Mouse (Mus musculus) retina, postnatal 7 days (tissue): ENCODE results near the gene Pcsk4.
"Not testable (repeated sequence)": the region's sequence is repeated elsewhere in the genome, so short reads cannot be mapped to it uniquely, and the experiment has no call there.

Experiments used
- DNase-seq: peaks from one replicate; pipeline ENCODE4 v3.0.0-alpha.2; 2012; ENCODE audit warnings: low read depth, low spot score

Gene Pcsk4

GRCm38 (mm10) chr10:80348244-80348781, 19.0 kb upstream of the Pcsk4 start, which contains the start of gene Adamtsl5:
Adamtsl5 (minus strand) TSS chr10:80348412.
- no peak for DNase-seq

GRCm38 (mm10) chr10:80347514-80347967, 18.2 kb upstream of the Pcsk4 start:
- no peak for DNase-seq

GRCm38 (mm10) chr10:80345929-80346328, 16.6 kb upstream of the Pcsk4 start:
- not testable (repeated sequence) for DNase-seq

- DNase-seq: no peak
These were observed 15.8 kb upstream of the Pcsk4 start for GRCm38 (mm10) chr10:80345122-80345521.

- DNase-seq: no peak
These were observed 14.9 kb upstream of the Pcsk4 start for GRCm38 (mm10) chr10:80344131-80344661.

- no peak for DNase-seq
These were observed 14.2 kb upstream of the Pcsk4 start for GRCm38 (mm10) chr10:80343425-80343895.

- no peak for DNase-seq
These were observed 13.6 kb upstream of the Pcsk4 start for GRCm38 (mm10) chr10:80342749-80343424.

GRCm38 (mm10) chr10:80342305-80342748, 13.0 kb upstream of the Pcsk4 start:
- no peak for DNase-seq

- DNase-seq: no peak
These were observed 12.4 kb upstream of the Pcsk4 start for GRCm38 (mm10) chr10:80341491-80342304.

- DNase-seq: no peak
These were observed 11.7 kb upstream of the Pcsk4 start for GRCm38 (mm10) chr10:80341026-80341425.

GRCm38 (mm10) chr10:80339941-80340750, 10.8 kb upstream of the Pcsk4 start:
- DNase-seq: peak; percentile 79

GRCm38 (mm10) chr10:80336263-80336662, 7.0 kb upstream of the Pcsk4 start:
- no peak for DNase-seq

- DNase-seq: no peak
These were observed 3.3 kb upstream of the Pcsk4 start for GRCm38 (mm10) chr10:80332525-80332989.

- DNase-seq: peak; percentile 63
These were observed 2.6 kb upstream of the Pcsk4 start for GRCm38 (mm10) chr10:80331636-80332524.

GRCm38 (mm10) chr10:80330888-80331287, 1.6 kb upstream of the Pcsk4 start:
- DNase-seq: no peak

- no peak for DNase-seq
These were observed 786 bp upstream of the Pcsk4 start for GRCm38 (mm10) chr10:80330084-80330483.

GRCm38 (mm10) chr10:80325045-80325444, 4.3 kb downstream of the Pcsk4 start:
- no peak for DNase-seq

GRCm38 (mm10) chr10:80324120-80325037, 4.9 kb downstream of the Pcsk4 start:
- no peak for DNase-seq
